In the genomic region with DNA sequence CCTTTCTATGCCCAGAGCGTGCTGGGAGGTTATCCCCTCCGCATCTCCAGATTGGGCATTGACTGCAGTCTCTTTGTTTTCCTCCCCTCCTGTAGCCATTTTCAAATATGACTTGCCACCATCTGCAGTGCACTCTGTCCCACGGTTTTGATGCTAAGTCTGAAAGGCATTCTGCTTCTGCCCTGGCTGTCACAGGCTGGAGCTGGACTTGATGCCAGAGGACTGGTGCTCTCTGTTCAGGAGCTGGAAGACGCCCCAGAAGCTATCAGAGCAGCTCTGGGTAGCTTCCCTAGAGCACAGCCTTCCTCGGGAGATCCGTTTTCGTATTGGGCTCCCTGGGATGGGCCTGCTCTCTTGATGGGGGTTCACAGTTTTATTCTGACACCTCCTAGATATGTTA, we compare ENCODE assay signal across 24 mouse cellular contexts. TPM values are rescaled to one million over a fixed set of nuclear protein-coding genes. Genes with fewer than 3 reads are reported as not detected.
A peak's percentile ranks its signal among the peaks of the same experiment; 100 is the strongest.
DNase-seq lines count a peak whose midpoint lies in the region; ATAC-seq and TF ChIP-seq lines count a peak whose summit lies in the region.
"Had no signal": no experiment of that assay in that cellular context is flagged by ENCODE, and none has a peak within 500 bp of the region (broad histone marks: within the 10 kb centered on the region; RNA-seq: fewer than 3 reads in every experiment).

No protein-coding gene starts in this region.

- DNase-seq in cerebellum, postnatal 10 days = peak; percentile 52 to 61
- DNase-seq in cerebellum, adult 18-20 months = no peak
- DNase-seq in forebrain, postnatal 0 days = peak; percentile 25
- DNase-seq in neural tube, embryonic 11.5 days (ENCODE audit: low spot score) = peak; percentile 5
- no peak for DNase-seq in neural tube, embryonic 10.5 days (ENCODE audit: extremely low spot score, low spot score)
- DNase-seq: adrenal gland, adult 8-10 months; adrenal gland, postnatal 25 days; cerebellum, adult 11-12 months; cerebellum, adult 9-11 months; gastrocnemius, postnatal 14 days; heart, adult 2 months; kidney, adult 11 months; kidney, adult 8-10 months had no signal

- TF ChIP-seq CTCF in forebrain, postnatal 0 days (IDR thresholded peaks at IDR 0.05; ENCODE audit: low read depth) = no peak

- no peaks in the 10 kb centered on the region for H3K4me1 ChIP-seq in forebrain, postnatal 0 days (ENCODE audit: insufficient read depth)
- H3K4me1 ChIP-seq in forebrain, embryonic 12.5 days = no peaks in the 10 kb centered on the region
- H3K4me1 ChIP-seq in hindbrain, embryonic 13.5 days (replicated peaks) = peaks cover 24% of the 10 kb centered on the region
- H3K4me1 ChIP-seq in hindbrain, embryonic 12.5 days = peaks cover 4% of the 10 kb centered on the region; the same call in 1 of the 2 replicates
- H3K4me1 ChIP-seq in neural tube, embryonic 11.5 days (ENCODE audit: control insufficient read depth, insufficient read depth, low read length) = no peaks in the 10 kb centered on the region
- H3K4me1 ChIP-seq: embryonic facial prominence, embryonic 12.5 days; embryonic facial prominence, embryonic 15.5 days; forebrain, embryonic 15.5 days had no signal

- H3K4me3 ChIP-seq in forebrain, postnatal 0 days (ENCODE audit: low read depth, low read length) = no peak overlapping the region
- no peak overlapping the region for H3K4me3 ChIP-seq in forebrain, embryonic 12.5 days (replicated peaks)
- no peak overlapping the region for H3K4me3 ChIP-seq in hindbrain, embryonic 13.5 days
- H3K4me3 ChIP-seq in hindbrain, embryonic 12.5 days = no peak overlapping the region
- no peak overlapping the region for H3K4me3 ChIP-seq in neural tube, embryonic 11.5 days (ENCODE audit: low read depth, low read length)
- H3K4me3 ChIP-seq: embryonic facial prominence, embryonic 12.5 days; embryonic facial prominence, embryonic 15.5 days; forebrain, embryonic 15.5 days; heart, adult 2 months; heart, embryonic 10.5 days; heart, embryonic 13.5 days; intestine, embryonic 15.5 days had no signal

- no peaks in the 10 kb centered on the region for H3K9me3 ChIP-seq in forebrain, postnatal 0 days (ENCODE audit: low read length)
- no peaks in the 10 kb centered on the region for H3K9me3 ChIP-seq in forebrain, embryonic 12.5 days
- no peaks in the 10 kb centered on the region for H3K9me3 ChIP-seq in hindbrain, embryonic 13.5 days
- no peaks in the 10 kb centered on the region for H3K9me3 ChIP-seq in hindbrain, embryonic 12.5 days (replicated peaks)
- no peaks in the 10 kb centered on the region for H3K9me3 ChIP-seq in neural tube, embryonic 11.5 days (ENCODE audit: control insufficient read depth, low read length)
- H3K9me3 ChIP-seq: embryonic facial prominence, embryonic 12.5 days; embryonic facial prominence, embryonic 15.5 days; forebrain, embryonic 15.5 days; heart, embryonic 10.5 days; heart, embryonic 13.5 days; intestine, embryonic 15.5 days had no signal

- no peak overlapping the region for H3K9ac ChIP-seq in forebrain, postnatal 0 days
- no peak overlapping the region for H3K9ac ChIP-seq in forebrain, embryonic 12.5 days
- H3K9ac ChIP-seq in hindbrain, embryonic 13.5 days = peak overlapping the region; percentile 24; the same call in 1 of the 2 replicates
- no peak overlapping the region for H3K9ac ChIP-seq in hindbrain, embryonic 12.5 days
- H3K9ac ChIP-seq in neural tube, embryonic 11.5 days (ENCODE audit: low read length) = no peak overlapping the region
- H3K9ac ChIP-seq: embryonic facial prominence, embryonic 12.5 days; embryonic facial prominence, embryonic 15.5 days; forebrain, embryonic 15.5 days; heart, embryonic 13.5 days; hindbrain, embryonic 14.5 days; intestine, embryonic 15.5 days had no signal

- ATAC-seq in forebrain, postnatal 0 days = peak; percentile 77
- no peak for ATAC-seq in forebrain, embryonic 12.5 days (ENCODE audit: low FRiP score)
- no peak for ATAC-seq in hindbrain, embryonic 13.5 days (ENCODE audit: low FRiP score)
- ATAC-seq in hindbrain, embryonic 12.5 days (ENCODE audit: low FRiP score) = no peak
- ATAC-seq in neural tube, embryonic 11.5 days (ENCODE audit: insufficient read depth, low FRiP score, low TSS enrichment) = no peak
- ATAC-seq: activated CD4-positive, CD25-positive, alpha-beta regulatory T cell, adult 4 months; forebrain, embryonic 15.5 days; intestine, embryonic 15.5 days had no signal

- no peaks in the 10 kb centered on the region for H3K27me3 ChIP-seq in forebrain, postnatal 0 days (ENCODE audit: insufficient read depth, low read length)
- no peaks in the 10 kb centered on the region for H3K27me3 ChIP-seq in forebrain, embryonic 12.5 days
- no peaks in the 10 kb centered on the region for H3K27me3 ChIP-seq in hindbrain, embryonic 13.5 days
- no peaks in the 10 kb centered on the region for H3K27me3 ChIP-seq in hindbrain, embryonic 12.5 days
- H3K27me3 ChIP-seq in neural tube, embryonic 11.5 days (ENCODE audit: control insufficient read depth, insufficient read depth, low read length) = no peaks in the 10 kb centered on the region
- H3K27me3 ChIP-seq: embryonic facial prominence, embryonic 12.5 days; embryonic facial prominence, embryonic 15.5 days; forebrain, embryonic 15.5 days; heart, embryonic 13.5 days; intestine, embryonic 15.5 days had no signal

- H3K27ac ChIP-seq in forebrain, postnatal 0 days (ENCODE audit: low read depth, low read length) = no peak overlapping the region
- no peak overlapping the region for H3K27ac ChIP-seq in forebrain, embryonic 12.5 days
- no peak overlapping the region for H3K27ac ChIP-seq in hindbrain, embryonic 13.5 days
- no peak overlapping the region for H3K27ac ChIP-seq in hindbrain, embryonic 12.5 days
- H3K27ac ChIP-seq in neural tube, embryonic 11.5 days (ENCODE audit: low read depth, low read length) = no peak overlapping the region
- H3K27ac ChIP-seq: embryonic facial prominence, embryonic 12.5 days; embryonic facial prominence, embryonic 15.5 days; forebrain, embryonic 15.5 days; heart, adult 2 months; heart, embryonic 10.5 days; heart, embryonic 13.5 days; hindbrain, embryonic 14.5 days; intestine, embryonic 15.5 days had no signal

- peaks cover 20% of the 10 kb centered on the region; the same call in 1 of the 2 replicates for H3K36me3 ChIP-seq in forebrain, postnatal 0 days (ENCODE audit: insufficient read depth)
- H3K36me3 ChIP-seq in forebrain, embryonic 12.5 days (replicated peaks) = peaks cover 24% of the 10 kb centered on the region
- H3K36me3 ChIP-seq in hindbrain, embryonic 13.5 days = peaks cover 28% of the 10 kb centered on the region
- peaks cover 26% of the 10 kb centered on the region for H3K36me3 ChIP-seq in hindbrain, embryonic 12.5 days
- H3K36me3 ChIP-seq in neural tube, embryonic 11.5 days (ENCODE audit: control insufficient read depth, insufficient read depth, low read length) = no peaks in the 10 kb centered on the region

- 73% methylated on average over 7 of the region's 7 CpGs for WGBS in forebrain, postnatal 0 days
- WGBS in forebrain, embryonic 12.5 days = 88% methylated on average over 7 of the region's 7 CpGs
- WGBS in hindbrain, embryonic 13.5 days = 88% methylated on average over 7 of the region's 7 CpGs
- WGBS in hindbrain, embryonic 12.5 days = 84% methylated on average over 7 of the region's 7 CpGs
- 85% methylated on average over 7 of the region's 7 CpGs for WGBS in neural tube, embryonic 11.5 days

- H3K4me2 ChIP-seq in forebrain, postnatal 0 days (ENCODE audit: low read depth) = no peak overlapping the region
- H3K4me2 ChIP-seq in forebrain, embryonic 12.5 days = no peak overlapping the region
- H3K4me2 ChIP-seq in hindbrain, embryonic 13.5 days = no peak overlapping the region
- H3K4me2 ChIP-seq in hindbrain, embryonic 12.5 days (replicated peaks) = no peak overlapping the region
- no peak overlapping the region for H3K4me2 ChIP-seq in neural tube, embryonic 11.5 days (ENCODE audit: low read depth)
- H3K4me2 ChIP-seq: embryonic facial prominence, embryonic 12.5 days; embryonic facial prominence, embryonic 15.5 days; forebrain, embryonic 15.5 days; heart, embryonic 13.5 days; hindbrain, embryonic 14.5 days; intestine, embryonic 15.5 days had no signal

RNA-seq across cellular contexts. Expression of gene Gm340, which starts 6.9 kb away (rescaled TPM):
- total RNA-seq in forebrain, postnatal 0 days (2014; rRNA removed) = 6.8 and 7.6 TPM in 2 replicates
- polyA plus RNA-seq in forebrain, postnatal 0 days (2015; fragmentation: Nextera tagmentation; extraction: Ambion mirVana) = 1.2 and 1.7 TPM in 2 replicates
- polyA plus RNA-seq in forebrain, embryonic 12.5 days (2016; fragmentation: Nextera tagmentation; extraction: Ambion mirVana) = 3.0 and 3.7 TPM in 2 replicates
- polyA plus RNA-seq in hindbrain, embryonic 13.5 days (2015; fragmentation: Nextera tagmentation; extraction: Ambion mirVana) = 2.7 and 3.3 TPM in 2 replicates
- polyA plus RNA-seq in hindbrain, embryonic 12.5 days (2016; fragmentation: Nextera tagmentation; extraction: Ambion mirVana) = 3.9 and 4.8 TPM in 2 replicates
- 4.0 and 4.2 TPM in 2 replicates for polyA plus RNA-seq in neural tube, embryonic 11.5 days (2014; fragmentation: Nextera tagmentation; extraction: Ambion mirVana)

Comparison
In these comparisons a context has a peak if more than half of its experiments do, and no peak if none do; other contexts are left out.
1. DNase-seq: peak in cerebellum, postnatal 10 days (2 of 2), forebrain, postnatal 0 days (single experiment) and neural tube, embryonic 11.5 days (single experiment); none in cerebellum, adult 18-20 months (0 of 2) and neural tube, embryonic 10.5 days (single experiment).